Mouse (Mus musculus) midbrain, embryonic 14.5 days (tissue): ENCODE measurements around the gene Zbtb25. TPM values are rescaled to one million over a fixed set of nuclear protein-coding genes. Genes with fewer than 3 reads are reported as not detected.

ENCODE experiments used
- ATAC-seq: fragments of 200-750 bp; cut with Nextera tagmentation; 2 replicates; pipeline ENCODE4 v1.8.0; 2017; ENCODE audit warnings: moderate number of reproducible peaks, moderate library complexity; ENCODE audit not compliant: low FRiP score, low TSS enrichment
- DNase-seq: peaks from one replicate; pipeline ENCODE4 v3.0.0-alpha.2; 2015
- H3K27ac ChIP-seq: fragments of 300-500 bp; sonication (generic); replicated peaks from 2 replicates; pipeline ENCODE4 v1.5.1; 2014; ENCODE audit warnings: mild to moderate bottlenecking, low read depth, low read length, moderate library complexity
- H3K27me3 ChIP-seq: fragments of 300-500 bp; sonication (generic); 2 replicates; pipeline ENCODE4 v1.6.1; 2014; ENCODE audit warnings: low read length, control low read depth, mixed read lengths; ENCODE audit not compliant: control insufficient read depth, insufficient read depth
- H3K36me3 ChIP-seq: fragments of 300-500 bp; sonication (generic); 2 replicates; pipeline ENCODE4 v1.6.1; 2014; ENCODE audit warnings: low read length, control low read depth; ENCODE audit not compliant: control insufficient read depth, insufficient read depth
- H3K4me1 ChIP-seq: fragments of 300-500 bp; sonication (generic); 2 replicates; pipeline ENCODE4 v1.6.1; 2014; ENCODE audit warnings: mild to moderate bottlenecking, antibody characterized with exemption, low read length, control low read depth; ENCODE audit not compliant: control insufficient read depth, insufficient read depth
- H3K4me2 ChIP-seq: fragments of 300-500 bp; sonication (generic); 2 replicates; pipeline ENCODE4 v1.6.1; 2014; ENCODE audit warnings: mild to moderate bottlenecking, low read length, moderate library complexity
- H3K4me3 ChIP-seq: fragments of 300-500 bp; sonication (generic); replicated peaks from 2 replicates; pipeline ENCODE4 v1.5.1; 2014; ENCODE audit warnings: low read depth, low read length
- H3K9ac ChIP-seq: fragments of 300-500 bp; sonication (generic); replicated peaks from 2 replicates; pipeline ENCODE4 v1.6.1; 2014; ENCODE audit warnings: mild to moderate bottlenecking, low read length, moderate library complexity
- H3K9me3 ChIP-seq: fragments of 300-500 bp; sonication (generic); 2 replicates; pipeline ENCODE4 v1.6.1; 2016; ENCODE audit warnings: low read length, control low read depth, mixed read lengths; ENCODE audit not compliant: control insufficient read depth
- WGBS: fragments of 180-500 bp; shearing (Covaris S2); extraction: QIAGEN DNeasy Blood & Tissue Kit; methylation state at CpG from one replicate; pipeline ENCODE4 v1.1.7; 2014; 5-methylcytosine and 5-hydroxymethylcytosine counted together
- polyA plus RNA-seq: library from polyadenylated mRNA; unstranded; fragments of >200 nt; fragmentation: Nextera tagmentation; extraction: Ambion mirVana; gene quantifications from 2 replicates; pipeline ENCODE4 v1.2.1, GENCODE M21; 2014

The Zbtb25 gene
- polyA plus RNA-seq, 1 experiment from 2014 or later: 18.2 TPM

GRCm38 (mm10) chr12:76372881-76373818, 3.7 kb upstream of the Zbtb25 start:
- no peak overlapping the region for H3K27ac ChIP-seq
- H3K4me3 ChIP-seq: no peak overlapping the region
- H3K9ac ChIP-seq: no peak overlapping the region
- H3K4me1 ChIP-seq: peaks cover 12% of the 10 kb centered on the region
- no peak overlapping the region for H3K4me2 ChIP-seq
- WGBS: 76% methylated on average over 5 of the region's 7 CpGs
- H3K27me3 ChIP-seq: no peaks in the 10 kb centered on the region
- DNase-seq: no peak
- no peaks in the 10 kb centered on the region for H3K36me3 ChIP-seq
- H3K9me3 ChIP-seq: no peaks in the 10 kb centered on the region
- no peak for ATAC-seq

GRCm38 (mm10) chr12:76372046-76372445, 2.6 kb upstream of the Zbtb25 start:
- WGBS: 50% methylated on average over 7 of the region's 7 CpGs
- no peak for ATAC-seq
- DNase-seq: no peak
- Histone ChIP-seq H3K9me3 (no peaks in the 10 kb centered on the region), H3K36me3 (no peaks in the 10 kb centered on the region), H3K9ac (peak overlapping the region; percentile 99; the same call in 1 of the 2 replicates), H3K4me2 (peak overlapping the region; percentile 88), H3K4me1 (peaks cover 24% of the 10 kb centered on the region), H3K27ac (no peak overlapping the region), H3K4me3 (peak overlapping the region; percentile 10; the same call in 1 of the 2 replicates), H3K27me3 (no peaks in the 10 kb centered on the region)

- Histone ChIP-seq H3K27me3 (no peaks in the 10 kb centered on the region), H3K4me3 (peak overlapping the region; percentile 92), H3K27ac (peak overlapping the region; percentile 98), H3K9ac (peak overlapping the region; percentile 99), H3K36me3 (no peaks in the 10 kb centered on the region), H3K4me1 (peaks cover 24% of the 10 kb centered on the region), H3K9me3 (no peaks in the 10 kb centered on the region), H3K4me2 (peak overlapping the region; percentile 88)
- under 1% methylated on average over 60 of the region's 63 CpGs for WGBS
- peak; percentile 79 for DNase-seq
- peak; percentile 14; the same call in 1 of the 2 replicates for ATAC-seq
Observed at GRCm38 (mm10) chr12:76370831-76371571, 1.6 kb upstream of the Zbtb25 start.

GRCm38 (mm10) chr12:76369978-76370830, 802 bp upstream of the Zbtb25 start, which contains the start of gene Zbtb1:
Zbtb1 (plus strand) TSS chr12:76370266.
- Histone ChIP-seq H3K4me2 (peak within 1 kb of the TSS; percentile 88), H3K9me3 (no peaks in the 10 kb centered on the region), H3K27ac (peak within 1 kb of the TSS; percentile 98), H3K36me3 (no peaks in the 10 kb centered on the region), H3K9ac (peak within 1 kb of the TSS; percentile 99), H3K4me1 (peaks cover 24% of the 10 kb centered on the region), H3K4me3 (peak within 1 kb of the TSS; percentile 92), H3K27me3 (no peaks in the 10 kb centered on the region)
- DNase-seq: peak; percentile 85
- peak; percentile 57 for ATAC-seq
- under 1% methylated on average over 95 of the region's 99 CpGs for WGBS

- under 1% methylated on average over 26 of the region's 26 CpGs for WGBS
Observed at GRCm38 (mm10) chr12:76368790-76369205, 604 bp downstream of the Zbtb25 start.

GRCm38 (mm10) chr12:76368201-76368789, 1.1 kb downstream of the Zbtb25 start:
- Histone ChIP-seq H3K9me3 (no peaks in the 10 kb centered on the region), H3K4me1 (peaks cover 24% of the 10 kb centered on the region), H3K27me3 (no peaks in the 10 kb centered on the region), H3K36me3 (no peaks in the 10 kb centered on the region), H3K4me3 (peak overlapping the region; percentile 92), H3K27ac (peak overlapping the region; percentile 98), H3K9ac (peak overlapping the region; percentile 99), H3K4me2 (peak overlapping the region; percentile 88)
- DNase-seq: no peak
- WGBS: 8% methylated on average over 9 of the region's 9 CpGs
- ATAC-seq: no peak

More at GRCm38 (mm10) chr12:76368790-76369205, 604 bp downstream of the Zbtb25 start:
- peak overlapping the region; percentile 98 for H3K27ac ChIP-seq
- H3K4me2 ChIP-seq: peak overlapping the region; percentile 88
- H3K27me3 ChIP-seq: no peaks in the 10 kb centered on the region
- H3K4me3 ChIP-seq: peak overlapping the region; percentile 92
- ATAC-seq: peak; percentile 46
- DNase-seq: peak; percentile 83
- no peaks in the 10 kb centered on the region for H3K9me3 ChIP-seq
- peaks cover 24% of the 10 kb centered on the region for H3K4me1 ChIP-seq
- peak overlapping the region; percentile 99 for H3K9ac ChIP-seq
- H3K36me3 ChIP-seq: no peaks in the 10 kb centered on the region

GRCm38 (mm10) chr12:76367096-76367995, 2.1 kb downstream of the Zbtb25 start:
- Histone ChIP-seq H3K4me1 (peaks cover 24% of the 10 kb centered on the region), H3K9me3 (no peaks in the 10 kb centered on the region), H3K9ac (no peak overlapping the region), H3K4me2 (peak overlapping the region; percentile 88), H3K36me3 (no peaks in the 10 kb centered on the region), H3K27ac (no peak overlapping the region), H3K4me3 (no peak overlapping the region), H3K27me3 (no peaks in the 10 kb centered on the region)
- ATAC-seq (no peak), DNase-seq (peak; percentile 47)
- WGBS: 27% methylated on average over 14 of the region's 14 CpGs
